8 mouse cellular contexts compared by ENCODE assay signal in the genomic region with DNA sequence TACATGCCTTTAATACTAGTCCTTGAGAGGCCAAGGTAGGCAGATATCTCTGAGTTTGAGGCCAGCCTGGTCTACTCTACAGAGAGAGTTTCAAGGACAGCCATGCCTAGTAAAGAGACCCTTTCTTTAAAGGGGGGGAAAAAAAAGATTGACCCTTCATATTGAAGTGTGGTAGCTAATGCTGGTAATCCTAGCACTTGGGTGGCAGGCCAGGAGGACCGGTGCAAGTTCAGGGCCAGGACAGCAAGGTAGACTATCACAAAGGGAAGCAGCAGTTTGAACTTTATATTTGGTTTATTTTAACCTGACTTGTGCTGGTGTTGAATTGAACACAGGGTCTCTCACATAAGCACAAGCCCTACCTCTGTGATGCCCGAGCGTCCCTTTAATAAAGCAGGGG. TPM values are rescaled to one million over a fixed set of nuclear protein-coding genes. Genes with fewer than 3 reads are reported as not detected.
DNase-seq lines count a peak whose midpoint lies in the region; ATAC-seq and TF ChIP-seq lines count a peak whose summit lies in the region.

No protein-coding gene starts in this region.

- no peaks in the 10 kb centered on the region for H3K27me3 ChIP-seq in kidney, embryonic 14.5 days (ENCODE audit: control insufficient read depth, insufficient read depth, low read length)
- no peaks in the 10 kb centered on the region for H3K27me3 ChIP-seq in embryonic facial prominence, embryonic 13.5 days
- no peaks in the 10 kb centered on the region for H3K27me3 ChIP-seq in hindbrain, embryonic 15.5 days
- no peaks in the 10 kb centered on the region for H3K27me3 ChIP-seq in midbrain, embryonic 13.5 days
- H3K27me3 ChIP-seq in thymus, adult 2 months (ENCODE audit: control insufficient read depth, insufficient read depth, low read length): no peaks in the 10 kb centered on the region

- DNase-seq in kidney, adult 11 months: no peak
- DNase-seq in thymus, adult 2 months: no peak
- DNase-seq in adrenal gland, postnatal 25 days: no peak
- no peak for DNase-seq in adrenal gland, adult 2 months

- no peak overlapping the region for H3K27ac ChIP-seq in kidney, embryonic 14.5 days (ENCODE audit: low read depth, low read length)
- peak overlapping the region; percentile 48; the same call in 1 of the 2 replicates for H3K27ac ChIP-seq in embryonic facial prominence, embryonic 13.5 days
- H3K27ac ChIP-seq in hindbrain, embryonic 15.5 days (replicated peaks): no peak overlapping the region
- no peak overlapping the region for H3K27ac ChIP-seq in midbrain, embryonic 13.5 days
- H3K27ac ChIP-seq in thymus, adult 2 months (ENCODE audit: control insufficient read depth, insufficient read depth, low read length): no peak overlapping the region

- TF ChIP-seq CTCF in thymus, adult 2 months (IDR thresholded peaks at IDR 0.05; ENCODE audit: borderline replicate concordance, control insufficient read depth, extremely low read depth, insufficient read depth, low read length, poor library complexity): no peak

- H3K4me2 ChIP-seq in kidney, embryonic 14.5 days (replicated peaks; ENCODE audit: low read depth, low read length): peak overlapping the region; percentile 62
- peak overlapping the region; percentile 78 for H3K4me2 ChIP-seq in embryonic facial prominence, embryonic 13.5 days
- peak overlapping the region; percentile 97 for H3K4me2 ChIP-seq in hindbrain, embryonic 15.5 days
- H3K4me2 ChIP-seq in midbrain, embryonic 13.5 days (replicated peaks): peak overlapping the region; percentile 91

- peak overlapping the region; percentile 92; the same call in 1 of the 2 replicates for H3K4me3 ChIP-seq in kidney, embryonic 14.5 days (ENCODE audit: low read length)
- H3K4me3 ChIP-seq in embryonic facial prominence, embryonic 13.5 days: peak overlapping the region; percentile 95
- peak overlapping the region; percentile 87 for H3K4me3 ChIP-seq in hindbrain, embryonic 15.5 days
- H3K4me3 ChIP-seq in midbrain, embryonic 13.5 days (replicated peaks): peak overlapping the region; percentile 97
- H3K4me3 ChIP-seq in thymus, adult 2 months (ENCODE audit: control insufficient read depth, insufficient read depth, low read length): no peak overlapping the region

- 84% methylated on average over 3 of the region's 3 CpGs for WGBS in kidney, embryonic 14.5 days
- WGBS in embryonic facial prominence, embryonic 13.5 days: 77% methylated on average over 3 of the region's 3 CpGs
- WGBS in hindbrain, embryonic 15.5 days: 80% methylated on average over 3 of the region's 3 CpGs
- WGBS in midbrain, embryonic 13.5 days: 83% methylated on average over 3 of the region's 3 CpGs
- 96% methylated on average over 3 of the region's 3 CpGs for WGBS in thymus, adult 2 months

- TF ChIP-seq POLR2A in thymus, adult 2 months (IDR thresholded peaks at IDR 0.05; ENCODE audit: control insufficient read depth, extremely low read depth, insufficient read depth, low read length, poor library complexity): no peak

- no peaks in the 10 kb centered on the region for H3K9me3 ChIP-seq in kidney, embryonic 14.5 days (ENCODE audit: control insufficient read depth, low read length)
- no peaks in the 10 kb centered on the region for H3K9me3 ChIP-seq in embryonic facial prominence, embryonic 13.5 days
- no peaks in the 10 kb centered on the region for H3K9me3 ChIP-seq in hindbrain, embryonic 15.5 days
- no peaks in the 10 kb centered on the region for H3K9me3 ChIP-seq in midbrain, embryonic 13.5 days

- H3K4me1 ChIP-seq in kidney, embryonic 14.5 days (ENCODE audit: control insufficient read depth, insufficient read depth, low read length): peaks cover 11% of the 10 kb centered on the region
- peaks cover 15% of the 10 kb centered on the region for H3K4me1 ChIP-seq in embryonic facial prominence, embryonic 13.5 days
- peaks cover 30% of the 10 kb centered on the region for H3K4me1 ChIP-seq in hindbrain, embryonic 15.5 days (replicated peaks)
- H3K4me1 ChIP-seq in midbrain, embryonic 13.5 days (replicated peaks): peaks cover 33% of the 10 kb centered on the region
- H3K4me1 ChIP-seq in thymus, adult 2 months (replicated peaks; ENCODE audit: control insufficient read depth, insufficient read depth, low read length): peaks cover 5% of the 10 kb centered on the region

- no peak overlapping the region for H3K9ac ChIP-seq in kidney, embryonic 14.5 days (ENCODE audit: low read depth, low read length)
- peak overlapping the region; percentile 56; the same call in 1 of the 2 replicates for H3K9ac ChIP-seq in embryonic facial prominence, embryonic 13.5 days
- H3K9ac ChIP-seq in hindbrain, embryonic 15.5 days: no peak overlapping the region
- H3K9ac ChIP-seq in midbrain, embryonic 13.5 days (replicated peaks): peak overlapping the region; percentile 91; the same call in 1 of the 2 replicates

- ATAC-seq in kidney, embryonic 14.5 days (ENCODE audit: low FRiP score, low TSS enrichment): no peak
- no peak for ATAC-seq in embryonic facial prominence, embryonic 13.5 days (ENCODE audit: insufficient number of reproducible peaks, insufficient read depth, low FRiP score, low TSS enrichment, low read depth)
- no peak for ATAC-seq in hindbrain, embryonic 15.5 days (ENCODE audit: low FRiP score, low read depth)
- ATAC-seq in midbrain, embryonic 13.5 days: no peak

- peaks cover 9% of the 10 kb centered on the region; the same call in 1 of the 2 replicates for H3K36me3 ChIP-seq in kidney, embryonic 14.5 days (ENCODE audit: control insufficient read depth, insufficient read depth, low read length)
- peaks cover 11% of the 10 kb centered on the region for H3K36me3 ChIP-seq in embryonic facial prominence, embryonic 13.5 days
- peaks cover 4% of the 10 kb centered on the region; the same call in 1 of the 2 replicates for H3K36me3 ChIP-seq in hindbrain, embryonic 15.5 days
- H3K36me3 ChIP-seq in midbrain, embryonic 13.5 days: peaks cover 7% of the 10 kb centered on the region
- peaks cover 3% of the 10 kb centered on the region; the same call in 1 of the 2 replicates for H3K36me3 ChIP-seq in thymus, adult 2 months (ENCODE audit: control insufficient read depth, insufficient read depth, low read length)

RNA-seq across cellular contexts. Expression of gene Ppm1d, which starts 2.3 kb away (rescaled TPM):
- polyA plus RNA-seq in kidney, embryonic 14.5 days (2014; fragmentation: Nextera tagmentation; extraction: Ambion mirVana): 18.0 and 22.1 TPM in 2 replicates
- polyA plus RNA-seq in embryonic facial prominence, embryonic 13.5 days (2015; fragmentation: Nextera tagmentation; extraction: Ambion mirVana): 17.2 and 19.5 TPM in 2 replicates
- 16.8 and 17.2 TPM in 2 replicates for polyA plus RNA-seq in hindbrain, embryonic 15.5 days (2015; fragmentation: Nextera tagmentation; extraction: Ambion mirVana)
- 21.1 and 22.8 TPM in 2 replicates for polyA plus RNA-seq in midbrain, embryonic 13.5 days (2015; fragmentation: Nextera tagmentation; extraction: Ambion mirVana)
- 12.8 and 15.2 TPM in 2 replicates for polyA plus RNA-seq in thymus, adult 2 months (2012; rRNA removed)
- total RNA-seq in adrenal gland, postnatal 25 days (2021): 17.0 and 17.2 TPM in 2 replicates
- total RNA-seq in adrenal gland, adult 2 months (2021): 10 to 100 TPM; 12.0 to 14.1 TPM
- polyA plus RNA-seq in adrenal gland, adult 2 months (2012; rRNA removed): 5.5 and 5.9 TPM in 2 replicates

RNA-seq across cellular contexts. Expression of gene Bcas3, which starts 39.6 kb away (rescaled TPM):
- 22.7 and 30.6 TPM in 2 replicates for polyA plus RNA-seq in kidney, embryonic 14.5 days (2014; fragmentation: Nextera tagmentation; extraction: Ambion mirVana)
- 28.6 and 33.1 TPM in 2 replicates for polyA plus RNA-seq in embryonic facial prominence, embryonic 13.5 days (2015; fragmentation: Nextera tagmentation; extraction: Ambion mirVana)
- 31.3 and 31.9 TPM in 2 replicates for polyA plus RNA-seq in hindbrain, embryonic 15.5 days (2015; fragmentation: Nextera tagmentation; extraction: Ambion mirVana)
- polyA plus RNA-seq in midbrain, embryonic 13.5 days (2015; fragmentation: Nextera tagmentation; extraction: Ambion mirVana): 28.5 and 34.8 TPM in 2 replicates
- polyA plus RNA-seq in thymus, adult 2 months (2012; rRNA removed): 42.5 and 49.4 TPM in 2 replicates
- 42.9 and 55.9 TPM in 2 replicates for total RNA-seq in adrenal gland, postnatal 25 days (2021)
- 10 to 100 TPM; 45.8 to 47.6 TPM for total RNA-seq in adrenal gland, adult 2 months (2021)
- polyA plus RNA-seq in adrenal gland, adult 2 months (2012; rRNA removed): 63.8 and 66.9 TPM in 2 replicates

Comparison
In these comparisons a context has a peak if more than half of its experiments do, and no peak if none do; other contexts are left out.
1. H3K9ac ChIP-seq: peak in embryonic facial prominence, embryonic 13.5 days (single experiment) and midbrain, embryonic 13.5 days (single experiment); none in kidney, embryonic 14.5 days (single experiment) and hindbrain, embryonic 15.5 days (single experiment).
2. Peak in every context shown above with its lines, with median percentiles within 50 percentile points of each other: H3K4me2 ChIP-seq.